Mouse (Mus musculus) 416B (cell line): Measurements from ENCODE around the gene Zmym5.
"Not testable (repeated sequence)": the region's sequence is repeated elsewhere in the genome, so short reads cannot be mapped to it uniquely, and the experiment has no call there.

ENCODE experiments used
- DNase-seq: peaks from one replicate; pipeline ENCODE4 v3.0.0; 2011; ENCODE audit warnings: low read depth

Zmym5 gene

DNA sequence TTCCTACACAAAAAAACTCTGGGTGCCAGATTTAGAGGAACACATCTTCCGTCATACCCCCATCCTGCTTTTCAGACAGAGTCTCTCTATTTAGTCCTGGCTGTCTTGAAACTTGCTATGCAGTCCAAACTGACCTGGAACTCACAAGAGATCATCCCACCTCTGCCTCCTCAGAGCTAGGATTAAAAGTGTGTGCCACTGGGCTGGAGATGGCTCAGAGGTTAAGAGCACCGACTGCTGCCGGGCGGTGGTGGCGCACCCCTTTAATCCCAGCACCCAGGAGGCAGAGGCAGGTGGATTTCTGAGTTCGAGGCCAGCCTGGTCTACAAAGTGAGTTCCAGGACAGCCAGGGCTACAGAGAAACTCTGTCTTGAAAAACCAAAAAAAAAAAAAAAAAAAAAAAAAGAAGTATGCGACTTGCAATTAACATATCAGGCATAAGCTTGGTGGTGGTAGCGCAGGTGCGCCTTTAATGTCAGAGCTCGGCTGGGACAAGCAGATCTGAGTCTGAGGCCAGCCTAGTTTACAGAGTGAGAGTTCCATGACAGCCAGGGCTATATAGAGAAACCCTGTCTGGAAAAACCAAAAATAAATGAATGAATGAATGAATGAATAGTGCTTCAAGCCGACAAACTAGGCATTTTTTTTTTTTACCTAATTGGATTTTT is 34.8 kb downstream of the Zmym5 start:
- DNase-seq: peak; percentile 61

DNA sequence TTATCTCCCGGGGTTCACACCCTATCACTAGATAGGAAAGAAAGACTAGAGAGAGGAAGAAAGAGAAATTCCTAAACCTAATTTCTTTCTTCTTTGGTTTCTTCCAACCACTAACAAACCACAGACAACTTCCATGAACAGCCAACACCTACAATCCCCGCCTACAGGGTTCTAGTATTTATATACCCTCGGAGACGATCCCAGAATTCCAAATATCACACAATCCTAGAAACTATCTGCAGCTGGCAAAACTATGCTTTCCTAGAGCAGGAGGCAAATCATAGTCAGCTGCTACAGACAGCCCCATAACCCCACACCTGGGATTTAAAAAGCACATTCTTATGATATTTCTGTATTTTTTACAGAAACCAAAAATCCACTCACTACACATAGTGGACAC is 36.1 kb downstream of the Zmym5 start:
- no peak for DNase-seq

DNA sequence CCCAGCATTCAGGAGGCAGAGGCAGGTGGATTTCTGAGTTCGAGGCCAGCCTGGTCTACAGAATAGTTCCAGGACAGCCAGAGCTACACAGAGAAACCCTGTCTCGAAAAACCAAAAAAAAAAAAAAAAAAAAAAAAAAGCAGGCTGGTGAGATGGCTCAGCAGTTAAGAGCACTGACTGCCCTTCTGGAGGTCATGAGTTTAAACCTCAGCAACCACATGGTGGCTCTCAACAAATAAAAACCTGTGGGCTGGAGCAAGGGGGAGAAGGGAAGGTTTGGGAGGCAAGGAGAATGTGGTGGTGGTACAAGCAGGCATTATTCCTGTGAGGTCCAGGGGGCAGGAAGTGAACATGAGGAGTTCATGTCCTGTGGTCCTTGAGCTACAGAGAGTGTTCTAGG is 45.1 kb downstream of the Zmym5 start:
- peak; percentile 60 for DNase-seq

DNA sequence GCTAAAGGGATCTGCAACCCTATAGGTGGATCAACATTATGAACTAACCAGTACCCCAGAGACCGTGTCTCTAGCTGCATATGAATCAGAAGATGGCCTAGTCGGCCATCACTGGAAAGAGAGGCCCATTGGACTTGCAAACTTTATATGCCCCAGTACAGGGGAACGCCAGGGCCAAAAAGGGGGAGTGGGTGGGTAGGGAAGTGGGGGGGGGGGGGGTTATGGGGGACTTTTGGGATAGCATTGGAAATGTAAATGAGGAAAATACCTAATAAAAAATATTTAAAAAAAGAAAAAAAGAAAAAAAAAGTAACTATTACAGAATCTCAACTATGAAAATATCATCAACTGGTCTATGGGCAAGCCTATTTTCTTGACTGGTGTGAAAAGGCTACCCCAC is 46.4 kb downstream of the Zmym5 start:
- not testable (repeated sequence) for DNase-seq

DNA sequence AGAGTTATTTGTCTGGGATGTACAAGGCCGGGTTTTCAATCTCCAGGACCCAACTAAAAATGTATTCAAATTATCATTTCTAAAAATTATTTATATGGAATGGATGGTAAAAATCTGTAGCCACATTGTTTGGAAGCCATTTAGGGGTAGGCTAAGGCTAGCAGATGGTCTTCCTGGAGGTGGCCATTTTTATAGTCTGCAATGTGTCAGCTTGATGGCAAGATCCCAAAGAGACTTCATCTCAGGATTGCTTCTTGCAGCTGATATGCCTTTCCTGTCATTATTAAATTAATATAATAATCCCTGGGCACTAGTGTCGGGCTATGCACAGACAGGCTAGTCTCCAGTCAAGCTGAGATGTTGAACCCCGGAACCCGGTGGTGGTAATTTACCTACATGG is 60.2 kb downstream of the Zmym5 start:
- DNase-seq: no peak
